Mouse (Mus musculus) central nervous system, embryonic 18 days (tissue): ENCODE data around the gene Olfr1444. TPM values are rescaled to one million over a fixed set of nuclear protein-coding genes. Genes with fewer than 3 reads are reported as not detected.

Experiments used
- polyA plus RNA-seq: library from polyadenylated mRNA; depleted of rRNA; stranded (reverse); fragments of >200 nt; gene quantifications from 2 replicates; pipeline ENCODE4 v1.2.3, GENCODE M21; 2012; rRNA removed

Gene Olfr1444
- not detected in 2 replicates for polyA plus RNA-seq

DNA sequence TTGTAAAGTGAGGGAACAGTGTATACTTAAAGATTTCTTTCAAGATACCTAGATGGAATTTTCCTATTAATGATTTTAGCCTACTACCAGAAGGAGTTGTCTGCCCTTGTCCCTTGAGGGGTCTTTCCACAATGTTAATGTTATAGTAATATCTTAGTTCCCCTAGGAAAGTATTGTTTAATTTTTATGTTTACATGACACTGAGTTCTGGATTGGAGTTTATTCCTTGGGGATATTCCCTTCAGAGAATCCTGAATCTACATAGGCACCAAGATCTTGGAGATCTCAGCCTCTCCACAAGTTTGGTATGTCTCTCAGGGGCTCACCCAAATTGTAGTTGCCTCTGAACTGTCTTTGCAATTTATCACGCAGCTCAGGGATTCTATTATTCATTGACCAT is at the start of gene Olfr1444:
Gene Olfr1444 (plus strand): TSS at position 301 of the 400 bp plus-strand sequence.

DNA sequence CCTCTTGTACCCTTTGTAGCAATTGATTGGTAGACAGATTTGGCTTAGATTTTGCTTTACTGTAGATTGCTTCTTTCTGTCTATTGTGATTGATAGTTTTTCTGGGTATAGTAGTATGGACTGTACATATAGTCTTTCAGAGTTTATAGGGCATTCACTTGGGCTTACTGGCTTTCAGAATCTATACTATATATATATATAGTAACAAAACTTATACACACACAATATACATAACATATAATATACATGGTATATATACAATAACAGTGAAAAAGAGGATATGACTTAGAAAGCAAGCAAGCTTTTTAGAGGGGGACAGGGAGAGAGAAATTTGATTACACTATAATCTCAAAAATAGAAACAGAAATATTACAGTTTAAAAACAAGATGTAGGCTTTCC is 10.7 kb upstream of the Olfr1444 start, which contains the start of gene Gm5244:
Gene Gm5244 (plus strand): TSS at position 301 of the 400 bp plus-strand sequence.

DNA sequence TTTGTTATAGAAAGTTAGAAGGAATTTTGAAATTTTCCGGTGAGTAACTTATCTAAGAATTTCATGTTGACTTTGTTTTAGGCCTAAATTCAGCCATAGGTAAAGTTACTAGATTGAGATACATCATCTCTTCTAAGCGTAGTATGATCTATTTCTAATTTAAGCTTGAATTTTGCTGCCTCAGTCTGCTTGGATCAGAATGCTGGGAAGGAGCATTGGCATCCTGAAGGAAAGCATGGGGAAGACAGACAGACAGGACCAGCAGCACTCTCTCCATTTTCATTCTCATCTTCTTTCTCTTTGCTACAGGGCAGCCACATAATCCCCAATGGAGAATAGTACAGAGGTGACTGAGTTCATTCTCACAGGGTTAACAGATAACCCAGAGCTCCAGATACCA is 26.5 kb downstream of the Olfr1444 start, which contains the start of gene Olfr1445:
Gene Olfr1445 (plus strand): TSS at position 301 of the 400 bp plus-strand sequence.

DNA sequence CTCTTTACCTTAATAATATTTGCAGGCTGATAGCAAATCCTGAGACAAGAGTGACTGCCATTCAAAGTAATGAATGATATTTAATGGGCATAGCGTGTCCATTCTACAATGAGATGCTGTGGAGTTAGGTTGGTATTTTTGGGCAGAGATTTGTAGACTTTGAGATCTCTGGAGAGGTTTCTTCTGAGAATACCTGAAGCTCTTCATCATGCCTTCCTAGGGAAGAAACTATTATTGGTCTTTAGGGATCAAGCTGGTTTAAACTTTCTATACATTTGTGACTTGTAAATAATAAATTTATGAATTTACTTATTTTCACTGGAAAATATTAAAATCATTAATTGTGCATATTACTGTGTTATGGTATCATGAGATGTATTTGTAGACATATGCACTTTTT is 36.3 kb downstream of the Olfr1444 start, which contains the start of gene Olfr1446:
Gene Olfr1446 (minus strand): TSS at position 101 of the 400 bp plus-strand sequence.

DNA sequence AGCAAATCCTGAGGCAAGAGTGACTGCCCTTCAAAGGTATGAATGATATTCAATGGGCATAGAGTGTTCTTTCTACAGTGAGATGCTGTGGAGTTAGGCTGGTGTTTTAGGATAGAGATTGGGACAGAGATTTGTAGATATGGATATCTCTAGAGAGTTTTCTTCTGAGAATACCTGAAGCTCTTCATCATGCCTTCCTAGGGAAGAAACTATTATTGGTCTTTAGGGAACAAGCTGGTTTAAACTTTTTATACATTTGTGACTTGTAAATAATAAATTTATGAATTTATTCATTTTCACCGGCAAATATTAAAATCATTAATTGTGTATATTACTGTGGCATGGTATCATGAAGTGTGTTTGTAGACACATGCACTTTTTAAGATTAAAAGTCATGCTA is 46.6 kb downstream of the Olfr1444 start, which contains the start of gene Olfr1447:
Gene Olfr1447 (minus strand): TSS at position 101 of the 400 bp plus-strand sequence.

Other genes starting within 250 kb of the Olfr1444 start
- gene Glyat, start 224.0 kb upstream of the Olfr1444 start, polyA plus RNA-seq, result not detected in 2 replicates
- gene Olfr1442, start 186.8 kb upstream of the Olfr1444 start, polyA plus RNA-seq, result not detected in 2 replicates
- gene Olfr1443, start 179.2 kb upstream of the Olfr1444 start, polyA plus RNA-seq, result not detected in 2 replicates
- gene Keg1, start 161.5 kb upstream of the Olfr1444 start, polyA plus RNA-seq, result not detected in 2 replicates
- gene Cntf, start 91.7 kb upstream of the Olfr1444 start, polyA plus RNA-seq, result 2.0 and 2.3 TPM in 2 replicates
- 34.7 and 36.6 TPM in 2 replicates for gene Zfp91, start 61.2 kb upstream of the Olfr1444 start, polyA plus RNA-seq
- 1.1 TPM in 2 replicates for gene Lpxn, start 61.1 kb upstream of the Olfr1444 start, polyA plus RNA-seq
- gene Gm5244, start 10.6 kb upstream of the Olfr1444 start, polyA plus RNA-seq, result not detected in 2 replicates
- not detected in 2 replicates for gene Olfr1445, start 26.6 kb downstream of the Olfr1444 start, polyA plus RNA-seq
- not detected in 2 replicates for gene Olfr1446, start 36.2 kb downstream of the Olfr1444 start, polyA plus RNA-seq
- gene Olfr1447, start 46.5 kb downstream of the Olfr1444 start, polyA plus RNA-seq, result not detected in 2 replicates
- not detected in 2 replicates for gene Olfr1448, start 67.1 kb downstream of the Olfr1444 start, polyA plus RNA-seq
- gene Olfr1449, start 73.6 kb downstream of the Olfr1444 start, polyA plus RNA-seq, result not detected in 2 replicates
- not detected in 2 replicates for gene Olfr1450, start 93.0 kb downstream of the Olfr1444 start, polyA plus RNA-seq
- not detected in 2 replicates for gene Olfr1451, start 137.7 kb downstream of the Olfr1444 start, polyA plus RNA-seq
- gene Olfr1453, start 171.0 kb downstream of the Olfr1444 start, polyA plus RNA-seq, result not detected in 2 replicates
- gene Olfr1454, start 203.3 kb downstream of the Olfr1444 start, polyA plus RNA-seq, result not detected in 2 replicates
- gene Olfr1457, start 240.6 kb downstream of the Olfr1444 start, polyA plus RNA-seq, result not detected in 2 replicates
- not detected in 2 replicates for gene Olfr1458, start 249.5 kb downstream of the Olfr1444 start, polyA plus RNA-seq